In genomic region chr4:31500432-31500831, GRCm38 (mm10) we compare ENCODE assay signal across 27 mouse cellular contexts.
DNase-seq lines count a peak whose midpoint lies in the region; ATAC-seq and TF ChIP-seq lines count a peak whose summit lies in the region.
"Had no signal": no experiment of that assay in that cellular context is flagged by ENCODE, and none has a peak within 500 bp of the region (broad histone marks: within the 10 kb centered on the region; RNA-seq: fewer than 3 reads in every experiment).

No protein-coding gene starts in this region.

- no peak overlapping the region for H3K4me2 ChIP-seq in midbrain, postnatal 0 days (ENCODE audit: low read depth, low read length, poor library complexity, severe bottlenecking)
- H3K4me2 ChIP-seq in midbrain, embryonic 11.5 days: no peak overlapping the region
- no peak overlapping the region for H3K4me2 ChIP-seq in hindbrain, embryonic 12.5 days (replicated peaks)
- H3K4me2 ChIP-seq in hindbrain, embryonic 15.5 days: no peak overlapping the region
- H3K4me2 ChIP-seq: embryonic facial prominence, embryonic 15.5 days; forebrain, embryonic 13.5 days; heart, embryonic 11.5 days; kidney, embryonic 15.5 days; limb, embryonic 13.5 days; liver, embryonic 11.5 days; lung, embryonic 15.5 days had no signal

- WGBS in midbrain, postnatal 0 days: 68% methylated on average over 4 of the region's 4 CpGs
- WGBS in midbrain, embryonic 11.5 days: 76% methylated on average over 4 of the region's 4 CpGs
- 63% methylated on average over 4 of the region's 4 CpGs for WGBS in hindbrain, embryonic 12.5 days
- 56% methylated on average over 4 of the region's 4 CpGs for WGBS in hindbrain, embryonic 15.5 days

- H3K9ac ChIP-seq in midbrain, postnatal 0 days (replicated peaks; ENCODE audit: low read length, poor library complexity, severe bottlenecking): no peak overlapping the region
- no peak overlapping the region for H3K9ac ChIP-seq in midbrain, embryonic 11.5 days (ENCODE audit: low read length)
- H3K9ac ChIP-seq in hindbrain, embryonic 12.5 days: no peak overlapping the region
- H3K9ac ChIP-seq in hindbrain, embryonic 15.5 days: no peak overlapping the region
- H3K9ac ChIP-seq: embryonic facial prominence, embryonic 15.5 days; forebrain, embryonic 13.5 days; kidney, embryonic 15.5 days; limb, embryonic 13.5 days; lung, embryonic 15.5 days had no signal

- no peaks in the 10 kb centered on the region for H3K9me3 ChIP-seq in midbrain, postnatal 0 days (ENCODE audit: low read length)
- H3K9me3 ChIP-seq in midbrain, embryonic 11.5 days (ENCODE audit: control insufficient read depth, low read length): no peaks in the 10 kb centered on the region
- no peaks in the 10 kb centered on the region for H3K9me3 ChIP-seq in hindbrain, embryonic 12.5 days (replicated peaks)
- H3K9me3 ChIP-seq in hindbrain, embryonic 15.5 days: no peaks in the 10 kb centered on the region
- H3K9me3 ChIP-seq: embryonic facial prominence, embryonic 15.5 days; forebrain, embryonic 13.5 days; kidney, embryonic 15.5 days; limb, embryonic 13.5 days; lung, embryonic 15.5 days had no signal

- H3K4me3 ChIP-seq in midbrain, postnatal 0 days (ENCODE audit: low read depth, low read length): no peak overlapping the region
- H3K4me3 ChIP-seq in midbrain, embryonic 11.5 days (ENCODE audit: low read depth, low read length): no peak overlapping the region
- H3K4me3 ChIP-seq in hindbrain, embryonic 12.5 days: no peak overlapping the region
- no peak overlapping the region for H3K4me3 ChIP-seq in hindbrain, embryonic 15.5 days
- H3K4me3 ChIP-seq: embryonic facial prominence, embryonic 15.5 days; forebrain, embryonic 13.5 days; kidney, embryonic 15.5 days; limb, embryonic 13.5 days; lung, embryonic 15.5 days; megakaryocyte, embryonic 14.5 days had no signal

- peak; percentile 68 for DNase-seq in heart, adult 11 months
- no peak for DNase-seq in heart, postnatal 14 days
- DNase-seq in midbrain, postnatal 0 days (ENCODE audit: low spot score): peak; percentile 46
- no peak for DNase-seq in midbrain, embryonic 11.5 days (ENCODE audit: low spot score, missing footprints)
- DNase-seq in adrenal gland, adult 18-20 months (ENCODE audit: low spot score in 2 of 2): no peak
- no peak for DNase-seq in lung, postnatal 25 days (ENCODE audit: low spot score)
- DNase-seq: adrenal gland, adult 2 months; adrenal gland, postnatal 36 days; cerebellum, adult 8-10 months; gastrocnemius, postnatal 25 days; heart, adult 18-20 months; heart, postnatal 4 days; kidney, adult 18-20 months; kidney, postnatal 25 days; lung, postnatal 36 days; right cerebral cortex, postnatal 14 days had no signal

- no peak for ATAC-seq in midbrain, postnatal 0 days (ENCODE audit: low FRiP score)
- ATAC-seq in midbrain, embryonic 11.5 days (ENCODE audit: low FRiP score): no peak
- peak; percentile 83 for ATAC-seq in hindbrain, embryonic 12.5 days (ENCODE audit: low FRiP score)
- 0 out of 2 replicates have a peak, but pooled peaks have one; percentile 45 for ATAC-seq in hindbrain, embryonic 15.5 days (ENCODE audit: low FRiP score, low read depth)
- ATAC-seq: CD4-positive, CD25-positive, alpha-beta regulatory T cell, adult 4 months; forebrain, embryonic 13.5 days had no signal

- H3K27ac ChIP-seq in midbrain, postnatal 0 days (ENCODE audit: low read depth, low read length): no peak overlapping the region
- no peak overlapping the region for H3K27ac ChIP-seq in midbrain, embryonic 11.5 days (ENCODE audit: low read depth, low read length)
- H3K27ac ChIP-seq in hindbrain, embryonic 12.5 days: no peak overlapping the region
- no peak overlapping the region for H3K27ac ChIP-seq in hindbrain, embryonic 15.5 days (replicated peaks)
- H3K27ac ChIP-seq: embryonic facial prominence, embryonic 15.5 days; forebrain, embryonic 13.5 days; kidney, embryonic 15.5 days; limb, embryonic 13.5 days; lung, embryonic 15.5 days had no signal

- H3K36me3 ChIP-seq in midbrain, postnatal 0 days (ENCODE audit: insufficient read depth, low read length): no peaks in the 10 kb centered on the region
- H3K36me3 ChIP-seq in midbrain, embryonic 11.5 days (ENCODE audit: control insufficient read depth, insufficient read depth, low read length): no peaks in the 10 kb centered on the region
- H3K36me3 ChIP-seq in hindbrain, embryonic 12.5 days: no peaks in the 10 kb centered on the region
- H3K36me3 ChIP-seq in hindbrain, embryonic 15.5 days: no peaks in the 10 kb centered on the region
- H3K36me3 ChIP-seq: embryonic facial prominence, embryonic 15.5 days; kidney, embryonic 15.5 days; limb, embryonic 13.5 days; lung, embryonic 15.5 days had no signal

- no peak for TF ChIP-seq CTCF in midbrain, postnatal 0 days (IDR thresholded peaks at IDR 0.05)

- H3K27me3 ChIP-seq in midbrain, postnatal 0 days (ENCODE audit: insufficient read depth, low read length): no peaks in the 10 kb centered on the region
- no peaks in the 10 kb centered on the region for H3K27me3 ChIP-seq in midbrain, embryonic 11.5 days (ENCODE audit: control insufficient read depth, insufficient read depth, low read length)
- no peaks in the 10 kb centered on the region for H3K27me3 ChIP-seq in hindbrain, embryonic 12.5 days
- no peaks in the 10 kb centered on the region for H3K27me3 ChIP-seq in hindbrain, embryonic 15.5 days
- H3K27me3 ChIP-seq: embryonic facial prominence, embryonic 15.5 days; forebrain, embryonic 13.5 days; kidney, embryonic 15.5 days; limb, embryonic 13.5 days; lung, embryonic 15.5 days; megakaryocyte, embryonic 14.5 days had no signal

- no peaks in the 10 kb centered on the region for H3K4me1 ChIP-seq in midbrain, postnatal 0 days (ENCODE audit: insufficient read depth, low read length)
- H3K4me1 ChIP-seq in midbrain, embryonic 11.5 days (ENCODE audit: control insufficient read depth, insufficient read depth, low read length): no peaks in the 10 kb centered on the region
- no peaks in the 10 kb centered on the region for H3K4me1 ChIP-seq in hindbrain, embryonic 12.5 days
- no peaks in the 10 kb centered on the region for H3K4me1 ChIP-seq in hindbrain, embryonic 15.5 days (replicated peaks)
- H3K4me1 ChIP-seq: embryonic facial prominence, embryonic 15.5 days; forebrain, embryonic 13.5 days; kidney, embryonic 15.5 days; limb, embryonic 13.5 days; lung, embryonic 15.5 days; megakaryocyte, embryonic 14.5 days had no signal

- intact Hi-C loops in heart, postnatal 14 days (cut with DNase I): no loop called here

Comparison
In these comparisons a context has a peak if more than half of its experiments do, and no peak if none do; other contexts are left out.
1. DNase-seq: peak in heart, adult 11 months (single experiment) and midbrain, postnatal 0 days (single experiment); none in heart, postnatal 14 days (0 of 2), midbrain, embryonic 11.5 days (single experiment), adrenal gland, adult 18-20 months (0 of 2) and lung, postnatal 25 days (single experiment).
2. ATAC-seq: peak in hindbrain, embryonic 12.5 days (single experiment) and hindbrain, embryonic 15.5 days (single experiment); none in midbrain, postnatal 0 days (single experiment) and midbrain, embryonic 11.5 days (single experiment).